Mouse (Mus musculus) liver, adult 2 months (tissue): ENCODE measurements around the gene Cdc40.

ENCODE experiments used
- CTCF ChIP-seq: fragments of 200-500 bp; IDR thresholded peaks from 2 replicates; pipeline ENCODE4 v1.5.1; 2011; ENCODE audit warnings: low read depth, low read length, control low read depth
- POLR2A ChIP-seq: fragments of 200-500 bp; IDR thresholded peaks from 2 replicates; pipeline ENCODE4 v1.6.1; 2011; ENCODE audit warnings: low read length, control low read depth; ENCODE audit not compliant: insufficient read depth; ENCODE audit errors: extremely low read depth

DNA sequence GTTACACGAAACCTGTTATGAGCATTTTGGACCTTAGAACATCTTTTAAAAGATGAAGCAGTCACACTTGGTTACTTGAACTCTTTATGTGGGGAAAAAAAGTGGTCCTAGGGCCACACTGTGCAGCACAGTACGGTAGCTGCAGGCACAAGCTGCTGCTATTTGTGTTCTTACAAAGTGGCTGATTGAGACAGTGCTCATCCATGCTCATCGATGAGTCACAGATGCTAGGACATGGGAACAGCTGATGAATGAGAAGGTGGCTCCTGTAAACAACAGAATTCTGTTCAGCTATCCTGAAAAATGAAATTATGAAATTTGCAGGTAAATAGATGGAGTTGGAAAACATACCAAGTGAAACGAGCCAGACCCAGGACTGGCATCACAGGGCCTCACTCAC lies 55.4 kb downstream of the Cdc40 start:
- TF ChIP-seq POLR2A (no peak), CTCF (no peak)
